Mouse (Mus musculus) kidney, postnatal 14 days (tissue): ENCODE measurements around the gene 1810010H24Rik.
"Not testable (repeated sequence)": the region's sequence is repeated elsewhere in the genome, so short reads cannot be mapped to it uniquely, and the experiment has no call there.

Source experiments
- DNase-seq: peaks from one replicate; pipeline ENCODE4 v3.0.0; 2022; ENCODE audit warnings: mixed read lengths

The 1810010H24Rik gene

DNA sequence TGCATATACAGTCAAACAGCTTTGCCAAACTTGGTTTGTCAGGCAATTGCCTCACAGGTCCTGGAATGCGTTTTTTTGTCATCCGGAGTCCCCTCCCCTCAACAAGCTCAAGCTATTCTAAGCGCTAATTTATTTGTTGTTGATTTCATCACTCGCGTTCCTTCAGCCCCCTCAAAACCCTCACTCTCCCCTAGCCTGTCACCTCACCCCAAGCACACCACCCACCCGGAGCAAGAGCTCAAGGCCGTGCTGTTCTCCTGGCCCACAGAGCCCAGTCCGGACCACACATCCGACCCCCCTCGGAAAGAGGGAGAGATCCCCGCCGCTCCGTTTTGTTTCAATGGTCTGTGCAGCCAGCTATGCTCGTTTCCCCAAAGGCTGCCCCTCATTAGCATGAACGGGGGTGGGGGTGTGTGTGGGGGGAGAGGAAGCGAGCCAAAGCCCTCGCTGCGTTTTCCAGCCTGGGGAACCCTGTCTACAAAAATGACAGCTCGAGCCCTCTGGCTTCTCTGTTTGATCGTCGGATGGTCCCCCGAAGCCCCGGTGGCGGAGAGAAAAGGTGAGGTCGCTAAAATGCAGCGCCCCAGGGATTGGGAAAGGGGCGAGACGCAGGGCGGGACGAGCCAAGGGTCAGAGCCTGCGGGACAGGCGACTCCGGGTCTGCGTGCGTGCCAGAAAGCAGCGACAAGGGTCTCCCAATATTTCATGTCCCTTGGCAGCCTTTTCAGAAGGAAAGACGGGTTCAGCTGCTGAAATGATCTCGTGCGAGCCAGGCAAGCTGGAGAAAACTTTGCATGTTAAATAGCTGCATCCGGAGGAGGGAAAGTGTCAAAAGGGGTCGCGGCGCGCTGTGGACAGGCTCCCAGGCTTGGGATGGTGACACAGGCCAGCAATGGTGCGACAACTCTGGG is at the start of gene 1810010H24Rik:
Gene 1810010H24Rik, plus strand, starts transcription at position 271 of the 911 bp plus-strand sequence.
- peak; percentile 64 for DNase-seq

DNA sequence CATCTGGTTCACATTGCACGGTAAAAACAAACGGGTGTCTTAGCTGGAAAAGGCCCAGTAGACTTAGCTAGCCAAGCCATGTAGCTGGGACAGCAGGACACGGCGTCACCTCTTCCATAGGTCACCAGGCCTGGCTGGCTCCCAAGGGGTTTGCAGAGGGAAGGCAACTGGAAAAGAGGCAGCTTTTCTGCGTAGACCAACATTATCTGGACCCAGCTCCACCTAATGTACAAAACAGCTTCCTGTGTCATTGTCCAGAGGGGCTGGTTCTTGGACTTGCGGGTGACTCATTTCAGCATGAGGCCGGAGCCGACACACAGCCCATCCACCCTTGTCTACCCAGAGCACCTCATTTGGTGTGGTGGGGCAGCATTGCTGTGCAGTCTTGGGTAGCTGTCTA is 49.3 kb upstream of the 1810010H24Rik start:
- peak; percentile 83 for DNase-seq

DNA sequence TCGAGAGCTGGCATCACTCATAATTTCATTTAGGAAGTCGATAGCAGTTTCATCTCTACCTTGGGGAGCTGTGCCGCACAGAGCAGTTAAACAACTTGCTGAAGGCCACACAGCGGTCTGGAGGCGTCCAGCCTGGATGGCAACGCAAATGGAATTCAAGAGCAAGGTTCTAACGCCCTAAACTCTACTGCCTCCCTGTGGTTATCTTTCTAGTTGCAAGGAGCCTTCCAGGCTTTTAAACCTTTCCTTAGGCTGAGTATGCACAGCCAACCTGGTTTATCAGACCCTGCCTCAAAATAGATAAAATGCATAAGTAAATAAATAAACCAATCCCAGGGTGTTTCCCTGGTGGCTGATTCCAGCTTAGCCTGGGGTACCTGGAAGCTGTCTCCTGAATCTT is 45.0 kb upstream of the 1810010H24Rik start:
- peak; percentile 83 for DNase-seq

DNA sequence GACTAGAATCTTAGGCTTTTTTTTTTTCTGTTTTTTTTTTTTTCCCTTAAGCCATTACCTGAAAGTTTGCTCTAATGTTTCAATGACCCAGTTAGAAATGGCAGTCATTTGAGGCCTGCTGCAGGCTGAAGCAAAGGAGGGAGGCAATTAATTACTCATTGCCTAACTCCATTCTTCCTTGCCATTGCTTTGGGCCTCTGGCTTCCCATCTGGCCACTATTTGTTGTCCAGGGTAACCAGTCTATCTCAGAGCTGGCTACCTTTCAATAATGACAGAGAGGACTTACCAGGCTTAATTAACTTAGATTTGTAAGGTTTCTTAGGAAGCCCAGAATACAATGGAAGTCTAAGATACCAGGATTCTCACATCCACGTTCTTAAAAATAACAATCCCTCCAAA is 43.7 kb upstream of the 1810010H24Rik start:
- DNase-seq: no peak

DNA sequence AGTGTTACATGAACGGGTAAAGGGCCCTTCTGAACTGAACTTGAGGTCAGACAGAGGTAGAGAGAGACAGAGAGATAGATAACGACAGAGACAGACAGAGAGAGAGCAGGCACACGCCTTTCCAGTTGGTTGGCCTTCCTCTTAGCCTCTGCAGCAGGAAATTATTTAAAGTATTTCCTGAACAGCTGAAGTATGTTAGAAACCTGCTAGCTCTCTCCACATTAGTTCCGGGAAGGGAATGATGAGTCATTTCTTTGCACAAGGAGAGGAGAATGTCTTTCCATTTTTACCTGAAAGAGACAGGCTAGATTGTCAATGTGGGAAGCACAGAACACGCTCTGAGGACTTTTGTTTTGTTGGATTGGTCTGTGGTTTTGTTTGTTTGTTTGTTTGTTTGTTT is 43.1 kb upstream of the 1810010H24Rik start:
- peak; percentile 21 for DNase-seq

DNA sequence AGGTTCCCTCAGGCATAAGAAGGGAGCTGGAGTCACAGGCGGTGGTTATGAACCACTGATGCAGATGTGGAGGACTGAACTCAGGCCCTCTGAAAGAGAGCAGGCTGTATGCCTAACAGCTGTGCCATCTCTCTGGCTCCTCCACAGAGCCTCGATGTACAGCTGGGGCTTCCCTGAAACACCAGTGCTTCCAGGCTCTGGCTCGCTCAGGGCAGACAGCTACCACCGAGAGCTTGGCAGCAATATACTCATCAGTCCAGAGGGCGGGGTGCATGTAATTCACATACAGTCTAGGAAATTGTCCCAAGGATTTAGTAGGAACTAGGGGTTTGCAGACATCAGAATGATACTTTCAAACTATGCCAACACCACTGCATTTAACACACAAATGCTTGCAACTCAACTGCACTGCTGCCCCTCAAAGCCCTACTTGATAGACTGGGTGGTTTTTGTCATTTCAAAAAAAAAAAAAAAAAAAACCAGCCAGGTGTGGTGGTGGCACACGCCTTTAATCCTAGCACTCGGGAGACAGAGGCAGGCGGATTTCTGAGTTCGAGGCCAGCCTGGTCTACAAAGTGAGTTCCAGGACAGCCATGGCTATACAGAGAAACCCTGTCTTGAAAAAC is 39.4 kb upstream of the 1810010H24Rik start:
- not testable (repeated sequence) for DNase-seq

DNA sequence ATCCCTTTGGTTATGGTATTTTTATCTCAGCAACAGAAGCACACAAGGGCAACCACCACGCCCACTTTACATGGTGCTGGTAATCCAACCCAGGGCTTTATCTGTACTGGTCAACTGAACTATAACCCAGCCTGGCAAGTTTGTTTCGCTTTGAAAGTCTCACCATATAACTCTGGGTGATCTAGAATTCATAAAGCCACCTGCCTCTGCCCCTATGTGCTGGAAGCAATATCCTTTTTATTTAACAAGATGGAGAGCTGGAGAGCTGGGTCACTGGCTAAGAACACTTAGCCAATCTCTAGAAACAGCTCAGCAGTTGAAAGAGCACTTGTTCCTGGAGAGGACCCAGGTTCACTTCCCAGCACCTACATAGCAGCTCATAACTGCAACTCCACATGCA is 38.1 kb upstream of the 1810010H24Rik start:
- no peak for DNase-seq

DNA sequence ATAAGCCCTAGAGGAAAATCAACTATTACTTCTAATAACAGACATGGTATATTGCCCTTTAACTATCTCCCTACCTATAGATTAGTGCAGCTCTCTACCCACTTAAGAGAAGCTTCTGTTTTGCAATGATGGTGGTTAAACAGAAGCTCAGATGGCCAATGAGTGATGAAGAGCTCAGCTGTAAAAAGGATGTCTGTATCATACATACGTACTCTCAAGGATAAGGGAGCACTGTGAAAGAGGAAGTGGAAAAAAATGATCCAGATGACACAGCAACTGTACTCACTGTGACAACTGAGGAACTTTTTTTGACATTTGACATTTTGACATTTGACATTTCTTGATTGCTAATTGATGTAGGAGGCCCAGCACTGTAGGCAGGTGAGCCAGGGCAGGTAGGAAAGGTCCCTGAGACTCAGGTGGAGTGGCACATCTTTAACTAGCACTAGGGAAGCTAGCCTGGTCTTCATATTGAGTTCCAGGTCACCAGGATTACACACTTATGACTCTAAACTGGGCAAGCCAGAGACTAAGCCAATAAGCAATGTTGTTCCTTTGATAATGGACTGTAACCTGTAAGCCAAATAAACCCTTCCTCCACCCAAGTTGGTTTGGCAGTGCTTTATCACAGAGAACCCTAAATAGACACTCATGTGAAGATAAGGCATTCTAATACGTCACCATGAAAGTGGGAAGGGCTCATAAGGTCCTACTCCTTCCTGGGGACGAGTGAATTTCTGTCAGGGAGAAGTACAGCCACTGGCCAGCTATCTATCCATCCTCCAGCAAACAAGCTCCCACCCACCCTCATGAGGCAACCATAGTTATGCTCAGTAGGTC is 31.0 kb upstream of the 1810010H24Rik start:
- no peak for DNase-seq

DNA sequence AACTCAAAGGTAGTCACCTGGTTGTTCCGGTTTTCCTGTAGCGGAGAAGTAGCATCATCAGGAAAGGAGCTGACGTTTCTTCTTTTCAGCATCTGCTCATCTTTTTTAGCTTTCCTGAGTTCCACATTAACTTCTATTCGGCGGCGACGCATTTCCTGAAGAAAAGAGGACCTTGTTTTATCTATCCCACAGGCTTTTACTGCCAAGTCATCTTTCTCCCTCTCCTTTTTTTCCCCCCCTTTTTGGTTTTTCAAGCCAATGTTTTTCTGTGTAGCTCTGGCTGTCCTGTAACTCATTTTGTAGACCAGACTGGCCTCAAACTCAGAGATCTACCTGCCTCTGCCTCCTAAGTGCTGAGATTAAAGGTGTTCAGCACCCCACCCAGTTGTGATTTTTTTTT is 29.0 kb upstream of the 1810010H24Rik start:
- not testable (repeated sequence) for DNase-seq

DNA sequence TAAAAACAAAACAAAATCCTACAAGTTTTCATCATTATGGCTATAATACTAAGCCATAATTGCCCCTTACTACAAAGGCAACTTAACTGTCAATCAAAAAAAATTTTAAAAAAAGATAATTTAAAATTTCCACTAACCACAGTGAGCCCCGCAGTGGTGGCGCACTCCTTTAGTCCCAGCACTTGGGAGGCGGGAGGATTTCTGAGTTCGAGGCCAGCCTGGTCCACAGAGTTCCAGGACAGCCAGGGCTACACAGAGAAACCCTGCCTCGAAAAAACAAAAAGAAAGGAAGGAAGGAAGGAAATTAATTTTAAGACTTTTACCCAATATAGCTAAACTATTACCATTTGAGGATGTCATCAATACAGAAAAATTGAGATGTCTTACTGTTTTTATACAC is 27.5 kb upstream of the 1810010H24Rik start:
- no peak for DNase-seq

DNA sequence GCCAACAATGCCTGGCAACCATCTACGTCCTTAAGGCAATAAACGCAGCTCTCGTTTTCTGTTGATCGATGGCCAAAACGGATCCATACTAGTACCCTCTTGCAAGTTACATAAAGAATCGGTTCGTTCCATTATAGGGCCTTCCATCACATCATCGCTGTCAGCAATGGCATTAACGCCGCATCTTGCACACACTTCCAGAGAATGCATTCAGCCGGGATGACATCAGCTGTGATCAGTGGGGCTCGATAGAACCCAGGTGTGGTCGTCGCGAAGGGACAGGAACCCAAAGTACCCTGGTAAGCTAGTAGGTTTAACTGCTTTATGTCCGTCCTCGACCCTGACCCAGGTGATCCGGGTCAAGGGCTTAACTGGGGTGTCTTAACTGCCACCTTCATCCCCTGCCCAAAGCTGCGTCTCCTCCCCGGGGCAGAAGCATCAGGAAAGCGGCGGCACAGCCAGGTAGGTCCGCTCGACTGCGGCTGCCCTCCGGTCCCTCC is 26.8 kb upstream of the 1810010H24Rik start:
- DNase-seq: peak; percentile 18

DNA sequence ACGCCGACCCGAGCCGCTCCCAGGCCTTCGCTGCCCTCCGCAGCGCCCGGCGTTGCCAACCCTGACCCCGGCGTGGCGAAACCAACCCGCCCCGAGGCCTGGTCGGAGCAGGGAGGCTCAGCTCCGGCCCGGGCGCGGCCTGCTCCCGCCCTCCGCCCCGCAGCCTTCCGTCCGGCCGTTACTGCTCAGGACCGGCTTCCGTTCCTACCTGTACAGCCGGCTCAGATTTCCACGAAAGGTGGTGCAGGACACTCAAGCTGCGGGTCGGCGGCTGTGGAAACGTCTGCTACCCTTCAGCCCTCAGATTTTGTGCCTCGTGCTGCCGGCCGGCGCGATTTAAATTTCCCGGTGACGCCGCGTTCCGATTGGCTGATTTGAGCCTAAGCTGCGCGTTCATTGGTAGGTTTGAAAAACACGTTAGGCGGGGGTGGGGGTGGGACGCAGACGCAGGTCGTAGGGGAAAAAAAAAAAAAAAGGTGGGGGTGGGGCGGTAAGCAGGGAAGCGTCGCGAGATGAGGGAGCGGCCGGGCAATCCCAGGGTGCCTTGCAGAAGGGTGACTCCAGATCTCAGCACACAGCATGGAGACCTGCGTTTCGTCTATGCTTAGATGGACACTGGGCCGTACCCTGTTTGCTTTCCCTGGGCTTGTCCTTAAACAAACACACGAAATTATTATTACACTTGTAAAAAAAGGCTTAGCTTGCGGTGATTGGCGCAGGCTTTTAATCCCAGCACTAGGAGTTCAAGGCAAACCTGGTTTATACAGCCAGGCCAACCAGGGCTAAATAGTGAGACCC is 26.1 kb upstream of the 1810010H24Rik start, which contains the start of gene Kpna2:
Gene Kpna2, minus strand, starts transcription at position 391 of the 798 bp plus-strand sequence.
- DNase-seq: peak; percentile 94

DNA sequence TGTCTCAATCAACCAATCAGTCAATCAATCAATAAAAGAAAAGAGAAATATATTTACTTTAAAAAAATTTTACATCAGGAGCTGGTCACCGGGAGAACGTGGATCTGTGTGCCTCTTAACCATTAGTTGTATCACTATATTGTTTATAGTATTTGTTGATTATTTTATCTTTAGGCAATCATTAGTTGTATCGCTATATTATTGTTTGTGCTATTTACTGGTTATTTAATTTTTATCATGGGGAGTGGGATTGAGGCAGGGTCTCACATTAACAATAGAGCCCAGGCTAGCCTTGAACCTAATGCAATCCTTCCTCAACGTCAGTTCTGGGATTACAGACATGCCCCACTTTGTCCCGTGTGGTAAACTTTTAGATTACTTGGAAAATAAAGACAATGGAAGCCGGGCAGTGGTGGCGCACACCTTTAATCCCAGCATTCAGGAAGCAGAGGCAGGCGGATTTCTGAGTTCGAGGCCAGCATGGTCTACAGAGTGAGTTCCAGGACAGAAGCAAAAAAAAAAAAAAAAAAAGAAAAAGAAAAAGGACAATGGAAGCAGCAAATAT is 25.4 kb upstream of the 1810010H24Rik start:
- DNase-seq: no peak

DNA sequence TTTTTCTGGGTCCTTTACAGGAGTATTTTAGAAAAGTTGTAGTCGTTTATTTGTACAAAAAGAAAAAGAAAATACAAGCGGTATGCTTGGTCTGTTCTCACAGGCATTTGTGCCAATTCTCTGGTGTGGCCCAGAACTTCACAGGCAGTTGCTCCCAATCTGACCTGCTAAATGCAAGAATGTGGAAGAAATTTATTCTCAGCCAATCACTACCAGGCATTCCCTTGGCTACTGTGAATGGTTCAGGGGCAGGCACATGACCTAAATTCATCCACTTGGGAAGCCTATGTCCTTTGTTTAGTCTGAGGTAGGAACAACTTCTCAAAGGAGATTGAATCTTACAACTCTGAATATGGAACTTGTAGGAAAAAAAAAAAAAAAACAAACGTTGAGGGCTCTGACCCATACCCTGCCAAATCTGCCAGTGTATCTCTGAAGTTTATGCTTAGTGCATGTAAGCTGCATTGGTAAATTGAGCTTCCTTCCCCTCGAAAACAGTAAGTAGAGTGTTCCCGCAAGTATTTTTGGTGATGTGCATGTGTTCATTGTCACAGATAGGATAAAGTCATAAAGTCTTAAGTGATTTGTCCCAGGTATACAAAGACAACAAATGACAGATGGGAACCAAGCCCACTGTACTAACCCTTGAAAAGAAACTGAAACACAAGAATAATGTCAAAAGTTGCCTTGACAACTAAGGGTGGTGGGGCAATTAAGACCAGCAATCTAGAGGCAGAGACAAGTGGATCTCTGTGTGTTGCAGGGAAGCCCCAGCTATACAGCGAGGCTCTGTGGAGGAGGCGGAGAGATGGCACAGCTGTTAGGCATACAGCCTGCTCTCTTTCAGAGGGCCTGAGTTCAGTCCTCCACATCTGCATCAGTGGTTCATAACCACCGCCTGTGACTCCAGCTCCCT is 23.5 kb upstream of the 1810010H24Rik start:
- peak; percentile 62 for DNase-seq

DNA sequence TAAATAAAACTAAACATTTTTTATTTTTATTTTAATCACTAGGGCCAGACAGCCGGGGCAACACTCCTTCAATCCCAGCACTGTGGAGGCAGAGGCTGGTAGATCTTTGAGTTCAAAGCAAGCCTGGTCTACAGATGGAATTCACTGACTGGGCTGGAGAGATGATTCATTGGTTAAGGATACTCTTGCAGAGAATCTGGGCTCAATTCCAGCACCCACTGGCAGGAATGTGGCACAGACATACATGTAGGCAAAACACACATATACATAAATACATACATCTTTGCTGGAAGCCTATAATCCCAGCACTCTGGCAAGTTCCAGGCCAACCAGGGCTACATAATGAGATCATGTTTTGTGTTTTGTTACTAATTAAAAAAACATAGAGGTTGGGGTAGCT is 19.9 kb upstream of the 1810010H24Rik start:
- DNase-seq: peak; percentile 32

DNA sequence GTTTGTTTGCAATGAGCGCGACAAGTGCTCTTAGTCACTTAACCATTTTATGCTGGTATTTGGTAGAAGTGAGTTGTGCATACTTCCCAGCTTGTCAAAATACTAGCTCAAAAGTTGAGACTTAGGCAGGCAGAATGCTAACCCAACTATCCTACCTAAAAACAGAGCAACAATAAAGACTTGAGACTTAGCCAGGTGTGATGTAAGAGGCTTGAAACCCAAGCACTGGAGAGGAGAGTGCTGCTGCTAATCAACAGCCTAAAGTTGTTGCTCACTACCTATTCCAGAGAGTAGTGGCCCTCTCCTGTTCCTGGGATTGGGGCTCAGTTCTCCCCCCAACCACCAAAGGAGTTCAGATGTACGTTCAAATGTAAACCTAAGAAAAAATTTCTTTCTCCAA is 15.0 kb upstream of the 1810010H24Rik start:
- no peak for DNase-seq

DNA sequence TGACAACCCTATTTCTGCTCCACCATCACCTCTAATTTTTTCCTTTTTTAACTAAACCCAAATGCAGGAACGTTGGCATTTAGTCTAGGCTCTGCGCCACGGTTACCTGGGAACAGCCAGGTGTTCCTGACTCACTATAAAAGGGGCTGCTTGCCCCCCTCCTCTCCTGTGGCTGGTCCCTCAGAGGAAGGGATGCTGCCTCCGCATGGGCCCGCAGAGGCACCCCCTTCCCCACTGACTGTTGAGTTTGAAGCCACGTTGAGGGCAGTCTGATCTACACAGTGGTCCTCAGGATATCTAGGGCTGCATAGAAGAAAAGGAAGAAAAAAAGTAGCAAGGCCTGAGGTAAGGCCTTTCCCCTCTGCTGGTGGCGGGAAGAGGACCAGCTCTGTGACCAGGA is 14.3 kb upstream of the 1810010H24Rik start:
- no peak for DNase-seq

DNA sequence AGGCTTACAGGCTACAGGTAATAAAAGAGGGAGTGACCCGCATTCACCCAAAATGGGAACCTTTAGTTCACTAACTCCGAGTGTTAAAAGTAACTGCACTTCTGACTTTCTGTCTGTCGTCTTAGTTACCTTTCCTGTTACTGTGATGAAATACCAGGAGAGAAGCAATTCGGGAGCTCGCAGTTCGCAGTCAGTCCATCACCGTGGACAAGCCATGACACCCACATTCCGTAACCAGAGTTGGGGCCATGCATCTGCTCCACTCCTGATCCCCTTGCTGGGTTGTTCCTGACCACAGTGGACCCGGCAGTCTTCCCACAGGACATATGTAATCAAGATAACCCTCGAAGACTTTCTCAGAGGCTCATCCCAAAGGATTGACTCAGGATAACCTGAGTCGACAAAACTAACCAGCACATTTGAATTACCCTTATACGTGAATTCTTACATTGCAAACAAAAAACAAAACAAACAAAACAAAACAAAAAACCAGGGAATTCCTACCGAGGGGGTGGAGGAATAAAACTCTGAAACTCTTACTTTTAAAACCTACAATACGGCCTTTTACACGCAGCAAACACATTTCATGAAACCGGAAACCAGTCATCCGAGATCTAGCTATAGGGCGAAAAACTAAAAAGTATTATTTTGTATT is 13.7 kb upstream of the 1810010H24Rik start:
- no peak for DNase-seq

DNA sequence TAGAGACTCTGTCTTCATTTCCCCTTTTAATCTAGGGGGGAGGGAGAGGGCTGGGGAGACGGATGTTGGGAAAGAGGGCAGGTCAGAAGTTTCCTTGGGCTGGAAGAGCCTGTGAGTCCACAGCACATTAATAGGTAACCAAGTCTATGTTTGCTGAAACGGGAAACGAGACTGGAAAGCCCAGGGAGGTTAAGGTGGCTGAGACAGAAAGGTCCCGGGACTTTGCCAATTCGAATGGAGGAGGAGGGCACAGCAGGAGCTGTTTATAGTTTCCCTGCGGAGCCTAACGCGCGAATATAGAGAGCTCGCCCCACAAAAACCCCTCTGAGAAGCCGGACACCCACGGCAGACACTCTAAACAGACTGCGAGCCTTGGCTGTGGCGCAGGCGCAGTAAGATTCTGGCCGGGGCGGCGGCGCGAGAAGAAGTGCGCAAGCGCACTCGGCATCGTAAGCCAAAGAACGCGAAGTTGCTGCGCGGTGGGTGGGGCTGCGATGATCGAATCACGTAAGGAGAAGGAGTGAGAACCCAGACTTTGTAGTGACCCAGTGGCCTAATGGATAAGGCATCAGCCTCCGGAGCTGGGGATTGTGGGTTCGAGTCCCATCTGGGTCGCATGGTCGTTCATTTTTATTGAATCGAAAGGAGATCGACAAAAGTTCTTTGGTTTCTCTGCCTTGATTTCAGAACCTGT is 13.0 kb upstream of the 1810010H24Rik start:
- DNase-seq: peak; percentile 99
